Mouse (Mus musculus) limb, embryonic 11.5 days (tissue): Measurements from ENCODE around the gene Muc1. TPM values are rescaled to one million over a fixed set of nuclear protein-coding genes. Genes with fewer than 3 reads are reported as not detected.

ENCODE experiments used
- ATAC-seq: fragments of 200-750 bp; cut with Nextera tagmentation; 2 replicates; pipeline ENCODE4 v1.8.0; 2017; ENCODE audit warnings: low read depth; ENCODE audit not compliant: insufficient number of reproducible peaks, low FRiP score, low TSS enrichment
- DNase-seq: peaks from one replicate; pipeline ENCODE4 v3.0.0-alpha.2; 2015; ENCODE audit warnings: low spot score
- H3K27ac ChIP-seq: fragments of 300-500 bp; sonication (generic); replicated peaks from 2 replicates; pipeline ENCODE4 v1.5.1; 2014; ENCODE audit warnings: low read depth, mild to moderate bottlenecking, low read length
- H3K27me3 ChIP-seq: fragments of 300-500 bp; sonication (generic); 2 replicates; pipeline ENCODE4 v1.6.1; 2014; ENCODE audit warnings: mild to moderate bottlenecking, low read length, mixed read lengths; ENCODE audit not compliant: control insufficient read depth, insufficient read depth
- H3K36me3 ChIP-seq: fragments of 300-500 bp; sonication (generic); 2 replicates; pipeline ENCODE4 v1.6.1; 2014; ENCODE audit warnings: mild to moderate bottlenecking, low read length, moderate library complexity, mixed read lengths; ENCODE audit not compliant: control insufficient read depth, insufficient read depth
- H3K4me1 ChIP-seq: fragments of 300-500 bp; sonication (generic); 2 replicates; pipeline ENCODE4 v1.6.1; 2014; ENCODE audit warnings: low read length, mixed read lengths; ENCODE audit not compliant: control insufficient read depth, insufficient read depth
- H3K4me2 ChIP-seq: fragments of 300-500 bp; sonication (generic); 2 replicates; pipeline ENCODE4 v1.6.1; 2014; ENCODE audit warnings: low read depth, mild to moderate bottlenecking, moderate library complexity; ENCODE audit not compliant: severe bottlenecking
- H3K4me3 ChIP-seq: fragments of 300-500 bp; sonication (generic); 2 replicates; pipeline ENCODE4 v1.5.1; 2014; ENCODE audit warnings: low read depth, low read length
- H3K9ac ChIP-seq: fragments of 300-500 bp; sonication (generic); 2 replicates; pipeline ENCODE4 v1.6.1; 2014; ENCODE audit warnings: mild to moderate bottlenecking, low read length
- H3K9me3 ChIP-seq: fragments of 300-500 bp; sonication (generic); 2 replicates; pipeline ENCODE4 v1.6.1; 2016; ENCODE audit warnings: low read length; ENCODE audit not compliant: control insufficient read depth
- WGBS: fragments of 180-500 bp; shearing (Covaris S2); extraction: QIAGEN DNeasy Blood & Tissue Kit; methylation state at CpG from one replicate; pipeline ENCODE4 v1.1.7; 2014; 5-methylcytosine and 5-hydroxymethylcytosine counted together
- polyA plus RNA-seq: library from polyadenylated mRNA; unstranded; fragments of >200 nt; fragmentation: Nextera tagmentation; extraction: Ambion mirVana; gene quantifications from 2 replicates; pipeline ENCODE4 v1.2.1, GENCODE M21; 2014

Muc1 gene
- polyA plus RNA-seq, 1 experiment from 2014 or later: 0.68 TPM

GRCm38 (mm10) chr3:89206079-89206478, 22.8 kb upstream of the Muc1 start:
- Histone ChIP-seq H3K27me3 (no peaks in the 10 kb centered on the region), H3K4me1 (0 out of 2 replicates have a peak, but pooled peaks cover 4% of the 10 kb centered on the region), H3K9ac (no peak overlapping the region), H3K36me3 (peaks cover 34% of the 10 kb centered on the region), H3K4me3 (no peak overlapping the region), H3K4me2 (no peak overlapping the region), H3K9me3 (no peaks in the 10 kb centered on the region), H3K27ac (no peak overlapping the region)
- DNase-seq (no peak), ATAC-seq (no peak)
- 92% methylated on average over 7 of the region's 7 CpGs for WGBS

GRCm38 (mm10) chr3:89206695-89207094, 22.2 kb upstream of the Muc1 start:
- 88% methylated on average over 2 of the region's 2 CpGs for WGBS
- no peak overlapping the region for H3K9ac ChIP-seq
- no peak overlapping the region for H3K4me2 ChIP-seq
- H3K4me3 ChIP-seq: no peak overlapping the region
- H3K9me3 ChIP-seq: no peaks in the 10 kb centered on the region
- ATAC-seq (no peak), DNase-seq (no peak)
- no peak overlapping the region for H3K27ac ChIP-seq
- 0 out of 2 replicates have a peak, but pooled peaks cover 4% of the 10 kb centered on the region for H3K4me1 ChIP-seq
- H3K36me3 ChIP-seq: peaks cover 34% of the 10 kb centered on the region
- no peaks in the 10 kb centered on the region for H3K27me3 ChIP-seq

- Histone ChIP-seq H3K4me1 (0 out of 2 replicates have a peak, but pooled peaks cover 3% of the 10 kb centered on the region), H3K36me3 (peaks cover 34% of the 10 kb centered on the region), H3K4me2 (no peak overlapping the region), H3K27me3 (no peaks in the 10 kb centered on the region), H3K9me3 (no peaks in the 10 kb centered on the region), H3K4me3 (no peak overlapping the region), H3K27ac (no peak overlapping the region), H3K9ac (no peak overlapping the region)
- 84% methylated on average over 13 of the region's 13 CpGs for WGBS
- ATAC-seq (no peak), DNase-seq (no peak)
These were observed 20.7 kb upstream of the Muc1 start for GRCm38 (mm10) chr3:89208075-89208657.

- Histone ChIP-seq H3K9me3 (no peaks in the 10 kb centered on the region), H3K4me3 (no peak overlapping the region), H3K27me3 (no peaks in the 10 kb centered on the region), H3K4me1 (no peaks in the 10 kb centered on the region), H3K9ac (no peak overlapping the region), H3K27ac (no peak overlapping the region), H3K36me3 (peaks cover 34% of the 10 kb centered on the region), H3K4me2 (no peak overlapping the region)
- ATAC-seq: no peak
- DNase-seq: no peak
- WGBS: 91% methylated on average over 6 of the region's 6 CpGs
These were observed 20.1 kb upstream of the Muc1 start for GRCm38 (mm10) chr3:89208736-89209135.

GRCm38 (mm10) chr3:89209731-89210130, 19.1 kb upstream of the Muc1 start:
- Histone ChIP-seq H3K9me3 (no peaks in the 10 kb centered on the region), H3K36me3 (peaks cover 34% of the 10 kb centered on the region), H3K27me3 (no peaks in the 10 kb centered on the region), H3K4me3 (no peak overlapping the region), H3K4me2 (no peak overlapping the region), H3K4me1 (no peaks in the 10 kb centered on the region), H3K27ac (no peak overlapping the region), H3K9ac (no peak overlapping the region)
- ATAC-seq (no peak), DNase-seq (no peak)
- WGBS: 91% methylated on average over 7 of the region's 7 CpGs

GRCm38 (mm10) chr3:89210162-89210561, 18.7 kb upstream of the Muc1 start:
- 90% methylated on average over 13 of the region's 13 CpGs for WGBS
- peaks cover 34% of the 10 kb centered on the region for H3K36me3 ChIP-seq

GRCm38 (mm10) chr3:89210731-89211130, 18.1 kb upstream of the Muc1 start:
- no peak for ATAC-seq
- WGBS: 83% methylated on average over 7 of the region's 7 CpGs
- Histone ChIP-seq H3K4me1 (peaks cover 7% of the 10 kb centered on the region), H3K4me2 (no peak overlapping the region), H3K9me3 (no peaks in the 10 kb centered on the region), H3K9ac (no peak overlapping the region), H3K4me3 (no peak overlapping the region), H3K27ac (no peak overlapping the region), H3K27me3 (no peaks in the 10 kb centered on the region), H3K36me3 (peaks cover 33% of the 10 kb centered on the region)
- no peak for DNase-seq

More at GRCm38 (mm10) chr3:89210162-89210561, 18.7 kb upstream of the Muc1 start:
- H3K27ac ChIP-seq: no peak overlapping the region
- H3K4me1 ChIP-seq: peaks cover under 1% of the 10 kb centered on the region
- no peak overlapping the region for H3K9ac ChIP-seq
- ATAC-seq (no peak), DNase-seq (no peak)
- no peaks in the 10 kb centered on the region for H3K9me3 ChIP-seq
- H3K27me3 ChIP-seq: no peaks in the 10 kb centered on the region
- H3K4me3 ChIP-seq: no peak overlapping the region
- no peak overlapping the region for H3K4me2 ChIP-seq

GRCm38 (mm10) chr3:89213803-89214530, 14.9 kb upstream of the Muc1 start:
- Histone ChIP-seq H3K9me3 (no peaks in the 10 kb centered on the region), H3K27me3 (no peaks in the 10 kb centered on the region), H3K27ac (peak overlapping the region; percentile 98), H3K4me2 (peak overlapping the region; percentile 75), H3K9ac (peak overlapping the region; percentile 76), H3K36me3 (peaks cover 12% of the 10 kb centered on the region), H3K4me3 (peak overlapping the region; percentile 73), H3K4me1 (peaks cover 7% of the 10 kb centered on the region)
- DNase-seq (peak; percentile 96), ATAC-seq (peak; percentile 91)
- whole genome bisulfite sequencing: under 1% methylated on average over 69 of the region's 69 CpGs
